Mouse (Mus musculus): ENCODE measurements at regions not wholly inside any gene's neighbourhood (a gene's known extent, or its start where the extent isn't known, plus 50 kb on each side); places are given as distances from the start of the nearest gene placed in this dataset. TPM values are rescaled to one million over a fixed set of nuclear protein-coding genes. Genes with fewer than 3 reads are reported as not detected.

Small RNAs in the stretch of these regions (microRNA-seq; reads per million reads assigned to microRNA genes)
- gene Gm27682: not detected
